Mouse (Mus musculus) heart, adult 2 months (tissue): Measurements from ENCODE around the gene Tnfaip8l1.

Source experiments
- CTCF ChIP-seq: fragments of 200-600 bp; IDR thresholded peaks from 2 replicates; pipeline ENCODE4 v1.8.1; 2022; ENCODE audit warnings: antibody characterized with exemption, mild to moderate bottlenecking, moderate library complexity
- POLR2A ChIP-seq: fragments of 200-500 bp; IDR thresholded peaks from 2 replicates; pipeline ENCODE4 v1.6.1; 2011; ENCODE audit warnings: mild to moderate bottlenecking, low read depth, low read length, control low read depth; ENCODE audit not compliant: insufficient read depth

DNA sequence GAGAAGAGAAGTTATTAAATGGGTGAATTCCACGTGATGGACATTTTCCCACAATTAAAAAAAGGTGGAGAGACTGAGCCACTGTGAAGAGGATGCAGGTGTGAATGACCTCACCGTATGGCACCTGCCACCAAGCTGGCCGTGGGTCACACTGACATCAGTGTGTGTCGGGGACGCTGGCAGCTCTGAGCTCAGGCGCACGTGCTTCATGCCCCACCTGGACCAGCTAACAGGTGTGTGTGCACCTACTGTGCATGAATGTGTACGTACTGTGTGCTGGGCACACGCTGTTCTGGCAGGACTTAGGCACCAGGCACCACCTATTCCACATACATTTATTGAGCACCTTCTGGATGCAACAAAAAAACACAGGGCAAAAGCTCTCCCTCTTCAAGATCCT is 17.7 kb upstream of the Tnfaip8l1 start:
- no peak for TF ChIP-seq CTCF
- TF ChIP-seq POLR2A: no peak
